Mouse (Mus musculus): ENCODE measurements at regions not wholly inside any gene's neighbourhood (a gene's known extent, or its start where the extent isn't known, plus 50 kb on each side); places are given as distances from the start of the nearest gene placed in this dataset.

GRCm38 (mm10) chr9:115512835-115513629, 202.8 kb upstream of the Stt3b start:
- no peak for TF ChIP-seq CTCF (IDR thresholded peaks at IDR 0.05; ENCODE audit: insufficient read depth, low read length)
- no peak for TF ChIP-seq POLR2A (IDR thresholded peaks at IDR 0.05; ENCODE audit: borderline replicate concordance, extremely low read depth, low read depth, low read length)
